Mouse (Mus musculus): ENCODE measurements around the gene Pomgnt2.

DNA sequence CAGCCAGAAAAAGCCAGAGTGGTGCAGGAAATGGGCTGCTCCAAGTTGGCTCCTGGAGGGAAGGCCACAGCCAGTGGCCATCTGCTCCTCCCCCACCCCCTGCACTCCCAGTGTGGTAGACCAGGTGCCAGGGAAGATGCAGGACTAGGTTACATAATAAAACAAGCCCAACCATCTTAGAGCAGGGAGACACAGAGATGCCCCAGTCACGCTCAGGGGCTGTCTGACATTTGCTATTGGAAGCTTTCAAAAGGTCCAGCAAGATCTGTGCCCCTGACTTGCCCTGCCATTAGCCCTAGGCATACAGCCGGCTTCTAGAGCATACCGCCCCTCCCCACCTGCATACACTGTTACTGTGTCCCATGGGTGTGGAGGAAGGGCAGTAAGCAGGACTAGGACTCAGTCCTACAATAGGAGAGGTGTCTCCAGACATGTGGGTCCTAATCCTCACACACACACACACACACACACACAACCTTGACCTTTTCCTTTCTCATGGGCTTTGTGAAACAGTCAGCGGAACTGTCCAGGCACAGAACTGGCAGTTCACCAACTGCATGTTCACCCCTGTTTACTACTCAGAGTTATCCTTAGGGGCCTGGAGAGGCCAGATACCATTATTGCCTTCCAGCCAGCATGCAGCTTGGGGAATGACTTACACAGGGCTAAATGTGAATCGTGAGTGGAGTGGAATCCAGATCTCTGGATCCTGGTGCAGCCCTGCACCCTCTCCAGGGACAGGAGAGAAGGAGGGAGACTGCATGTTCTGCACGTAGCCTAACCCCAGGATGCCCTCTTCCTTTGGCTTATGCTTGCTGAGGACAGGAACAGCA is 30.4 kb upstream of the Pomgnt2 start:
- TF ChIP-seq CTCF (conservative IDR thresholded peaks at IDR 0.05; ENCODE audit: insufficient read depth, insufficient read length, low read depth, low read length) (no peak), POLR2A (IDR thresholded peaks at IDR 0.05; ENCODE audit: low read depth, low read length) (no peak)

All from kidney, adult 2 months (tissue).